Mouse (Mus musculus): ENCODE results near the gene Sycn. TPM values are rescaled to one million over a fixed set of nuclear protein-coding genes. Genes with fewer than 3 reads are reported as not detected.
A peak's percentile ranks its signal among the peaks of the same experiment; 100 is the strongest.
"Not testable (repeated sequence)": the region's sequence is repeated elsewhere in the genome, so short reads cannot be mapped to it uniquely, and the experiment has no call there.

The Sycn gene
- total and polyA plus RNA-seq, 3 experiments: not detected

GRCm38 (mm10) chr7:28505585-28505984, 35.1 kb upstream of the Sycn start:
- no peak overlapping the region for H3K27ac ChIP-seq (ENCODE audit: control insufficient read depth, low read depth, low read length)
- no peak overlapping the region for H3K4me3 ChIP-seq (ENCODE audit: control insufficient read depth in 1 of 2, insufficient read depth in 1 of 2, low read depth in 2 of 2, low read length in 2 of 2)
- H3K4me1 ChIP-seq (ENCODE audit: control insufficient read depth in 1 of 2, insufficient read depth in 2 of 2, low read length in 2 of 2): no peaks in the 10 kb centered on the region
- no peaks in the 10 kb centered on the region for H3K36me3 ChIP-seq (ENCODE audit: control insufficient read depth in 1 of 2, insufficient read depth in 2 of 2, low read length in 2 of 2)
- H3K9ac ChIP-seq (ENCODE audit: control insufficient read depth, low read depth, low read length, poor library complexity, severe bottlenecking): no peak overlapping the region
- TF ChIP-seq UBTF (IDR thresholded peaks at IDR 0.05; ENCODE audit: borderline replicate concordance, insufficient read depth, low read depth, low read length) (no peak), CHD2 (IDR thresholded peaks at IDR 0.05; ENCODE audit: low read length) (no peak), SIN3A (IDR thresholded peaks at IDR 0.05; ENCODE audit: low read length) (peak; percentile 83), NRF1 (IDR thresholded peaks at IDR 0.05; ENCODE audit: insufficient read depth, low read depth, low read length, poor library complexity, severe bottlenecking) (no peak)
- no peaks in the 10 kb centered on the region for H3K9me3 ChIP-seq (replicated peaks; ENCODE audit: insufficient read depth, low read length)
- H3K27me3 ChIP-seq (ENCODE audit: control insufficient read depth in 1 of 2, insufficient read depth in 2 of 2, low read length in 2 of 2): no peaks in the 10 kb centered on the region
- H3K79me2 ChIP-seq (ENCODE audit: control insufficient read depth, insufficient read depth, low read length, poor library complexity): no peaks in the 10 kb centered on the region; the same call in 1 of the 2 replicates
- DNase-seq (ENCODE audit: low read depth, low spot score): peak; percentile 54

DNA sequence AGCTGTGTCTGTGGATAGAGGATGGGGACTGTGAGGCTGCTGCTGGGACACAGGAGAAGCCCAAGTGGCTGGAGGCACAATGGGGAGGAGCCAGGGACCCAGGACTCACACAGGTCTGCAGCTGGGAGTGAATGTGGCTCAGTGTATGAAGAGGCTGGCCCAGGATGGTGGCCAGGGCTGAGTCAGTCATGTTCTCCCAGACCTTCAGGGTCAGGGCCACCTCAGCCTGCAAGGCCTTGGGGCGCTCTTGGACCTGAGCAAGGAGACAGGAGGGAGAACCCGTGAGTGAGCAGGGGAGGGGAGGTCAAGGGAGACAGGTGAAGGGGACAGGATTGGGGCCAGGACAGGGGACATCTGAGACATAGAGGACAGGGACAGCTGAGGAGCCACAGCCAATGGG, 31.6 kb upstream of the Sycn start:
- not testable (repeated sequence) for H3K27me3 ChIP-seq (ENCODE audit: control insufficient read depth in 1 of 2, insufficient read depth in 2 of 2, low read length in 2 of 2); H3K4me3 ChIP-seq (ENCODE audit: control insufficient read depth in 1 of 2, insufficient read depth in 1 of 2, low read depth in 2 of 2, low read length in 2 of 2); H3K4me1 ChIP-seq (ENCODE audit: control insufficient read depth in 1 of 2, insufficient read depth in 2 of 2, low read length in 2 of 2); DNase-seq (ENCODE audit: low read depth, low spot score); H3K27ac ChIP-seq (ENCODE audit: control insufficient read depth, low read depth, low read length); H3K9me3 ChIP-seq (replicated peaks; ENCODE audit: insufficient read depth, low read length); H3K36me3 ChIP-seq (ENCODE audit: control insufficient read depth in 1 of 2, insufficient read depth in 2 of 2, low read length in 2 of 2); H3K9ac ChIP-seq (ENCODE audit: control insufficient read depth, low read depth, low read length, poor library complexity, severe bottlenecking); H3K79me2 ChIP-seq (ENCODE audit: control insufficient read depth, insufficient read depth, low read length, poor library complexity)

DNA sequence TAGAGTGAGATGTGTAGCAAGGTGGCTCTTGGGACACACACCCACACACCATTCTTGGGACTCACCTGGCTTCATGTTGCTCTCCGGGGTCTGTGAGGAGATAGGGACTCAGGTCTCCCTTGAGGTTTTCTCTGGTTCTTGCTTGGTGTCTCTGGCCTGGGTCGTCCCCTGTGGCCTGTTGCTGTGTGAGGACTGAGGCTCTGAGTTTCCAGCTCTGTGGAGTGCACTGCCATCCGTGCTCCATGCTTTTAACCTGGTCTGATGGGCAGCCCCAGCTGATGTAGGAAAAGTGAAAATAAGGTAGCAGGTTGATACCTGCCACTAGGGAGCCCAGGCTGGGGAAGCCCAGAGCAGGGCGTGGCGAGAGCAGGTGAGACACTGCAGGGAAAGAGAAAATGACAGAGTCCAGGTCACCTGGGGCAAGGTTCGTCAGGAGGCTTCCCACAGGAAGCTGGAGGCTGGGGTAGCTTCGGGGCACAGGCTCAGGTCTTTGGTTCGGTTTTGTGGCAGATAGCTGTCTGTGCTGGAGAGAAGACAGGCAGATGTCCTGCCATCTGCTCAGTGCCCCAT, 30.2 kb upstream of the Sycn start, which contains the start of gene Ifnl2:
Gene Ifnl2 (minus strand): TSS at position 51 of the 570 bp plus-strand sequence.
- not testable (repeated sequence) for H3K27ac ChIP-seq (ENCODE audit: control insufficient read depth, low read depth, low read length); H3K4me1 ChIP-seq (ENCODE audit: control insufficient read depth in 1 of 2, insufficient read depth in 2 of 2, low read length in 2 of 2); H3K79me2 ChIP-seq (ENCODE audit: control insufficient read depth, insufficient read depth, low read length, poor library complexity); H3K36me3 ChIP-seq (ENCODE audit: control insufficient read depth in 1 of 2, insufficient read depth in 2 of 2, low read length in 2 of 2); H3K4me3 ChIP-seq (ENCODE audit: control insufficient read depth in 1 of 2, insufficient read depth in 1 of 2, low read depth in 2 of 2, low read length in 2 of 2); H3K9ac ChIP-seq (ENCODE audit: control insufficient read depth, low read depth, low read length, poor library complexity, severe bottlenecking); H3K27me3 ChIP-seq (ENCODE audit: control insufficient read depth in 1 of 2, insufficient read depth in 2 of 2, low read length in 2 of 2); DNase-seq (ENCODE audit: low read depth, low spot score); H3K9me3 ChIP-seq (replicated peaks; ENCODE audit: insufficient read depth, low read length)

DNA sequence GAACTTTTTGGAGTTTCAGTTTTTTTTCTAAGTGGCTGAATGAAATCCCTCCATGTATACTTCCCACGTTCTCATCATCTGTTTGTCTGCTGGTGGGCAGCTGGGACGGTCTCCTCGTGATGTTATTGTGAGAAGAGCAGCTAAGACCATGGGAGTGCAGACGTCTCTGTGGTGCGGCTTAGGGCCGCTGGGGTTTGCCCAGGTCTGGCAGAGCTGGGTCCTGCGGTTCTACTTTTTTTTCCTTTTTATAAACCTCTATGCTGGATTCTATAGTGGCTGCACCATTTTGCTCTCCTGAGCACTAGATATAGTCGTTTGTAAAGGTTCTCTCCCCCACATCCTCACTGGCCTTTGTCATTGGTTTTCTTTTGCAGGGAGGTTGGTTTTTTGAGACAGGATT, 29.2 kb upstream of the Sycn start:
- H3K27ac ChIP-seq (ENCODE audit: control insufficient read depth, low read depth, low read length): no peak overlapping the region
- H3K9ac ChIP-seq (ENCODE audit: control insufficient read depth, low read depth, low read length, poor library complexity, severe bottlenecking): no peak overlapping the region
- H3K27me3 ChIP-seq (ENCODE audit: control insufficient read depth in 1 of 2, insufficient read depth in 2 of 2, low read length in 2 of 2): peaks cover 0 to 2% of the 10 kb centered on the region in 2 experiments; a peak in 2 of 4 replicates
- no peak overlapping the region for H3K4me3 ChIP-seq (ENCODE audit: control insufficient read depth in 1 of 2, insufficient read depth in 1 of 2, low read depth in 2 of 2, low read length in 2 of 2)
- no peak for TF ChIP-seq MYB (IDR thresholded peaks at IDR 0.05; ENCODE audit: low read depth, low read length)
- no peak for TF ChIP-seq POLR2A (IDR thresholded peaks at IDR 0.05; ENCODE audit: control insufficient read depth in 1 of 2, insufficient read depth in 1 of 2, low read depth in 1 of 2, low read length in 2 of 2, poor library complexity in 1 of 2)
- no peak for TF ChIP-seq UBTF (IDR thresholded peaks at IDR 0.05; ENCODE audit: borderline replicate concordance, insufficient read depth, low read depth, low read length)
- no peak for TF ChIP-seq ZC3H11A (IDR thresholded peaks at IDR 0.05; ENCODE audit: low read depth, low read length)
- no peak for TF ChIP-seq ELF1 (IDR thresholded peaks at IDR 0.05; ENCODE audit: low read depth, low read length)
- no peak for TF ChIP-seq CHD2 (IDR thresholded peaks at IDR 0.05; ENCODE audit: low read length)
- no peak for TF ChIP-seq TAL1 (IDR thresholded peaks at IDR 0.05; ENCODE audit: low read length)
- TF ChIP-seq MAX (IDR thresholded peaks at IDR 0.05; ENCODE audit: low read length): no peak
- no peak for TF ChIP-seq HCFC1 (IDR thresholded peaks at IDR 0.05; ENCODE audit: low read depth, low read length)
- no peak for TF ChIP-seq ZMIZ1 (IDR thresholded peaks at IDR 0.05; ENCODE audit: low read depth, low read length)
- no peak for TF ChIP-seq CTCF (IDR thresholded peaks at IDR 0.05 in 2 of 3, conservative IDR thresholded peaks at IDR 0.05 in 1 of 3; ENCODE audit: control insufficient read depth in 1 of 3, insufficient read depth in 1 of 3, low read depth in 2 of 3, low read length in 3 of 3, poor library complexity in 1 of 3, severe bottlenecking in 1 of 3)
- no peak for TF ChIP-seq ETS1 (IDR thresholded peaks at IDR 0.05; ENCODE audit: low read depth, low read length)
- no peak for TF ChIP-seq TBP (IDR thresholded peaks at IDR 0.05; ENCODE audit: low read depth, low read length)
- no peak for TF ChIP-seq NELFE (IDR thresholded peaks at IDR 0.05; ENCODE audit: low read depth, low read length)
- TF ChIP-seq POLR2AphosphoS2 (IDR thresholded peaks at IDR 0.05; ENCODE audit: low read length): no peak
- H3K36me3 ChIP-seq (ENCODE audit: control insufficient read depth in 1 of 2, insufficient read depth in 2 of 2, low read length in 2 of 2): no peaks in the 10 kb centered on the region
- H3K79me2 ChIP-seq (ENCODE audit: control insufficient read depth, insufficient read depth, low read length, poor library complexity): no peaks in the 10 kb centered on the region
- no peaks in the 10 kb centered on the region for H3K4me1 ChIP-seq (ENCODE audit: control insufficient read depth in 1 of 2, insufficient read depth in 2 of 2, low read length in 2 of 2)
- DNase-seq (ENCODE audit: low read depth, low spot score): no peak
- no peaks in the 10 kb centered on the region for H3K9me3 ChIP-seq (replicated peaks; ENCODE audit: insufficient read depth, low read length)

All from MEL (cell line).